Mouse (Mus musculus): ENCODE measurements around the gene Gm32717.
"Not testable (repeated sequence)": the region's sequence is repeated elsewhere in the genome, so short reads cannot be mapped to it uniquely, and the experiment has no call there.

Gene Gm32717

DNA sequence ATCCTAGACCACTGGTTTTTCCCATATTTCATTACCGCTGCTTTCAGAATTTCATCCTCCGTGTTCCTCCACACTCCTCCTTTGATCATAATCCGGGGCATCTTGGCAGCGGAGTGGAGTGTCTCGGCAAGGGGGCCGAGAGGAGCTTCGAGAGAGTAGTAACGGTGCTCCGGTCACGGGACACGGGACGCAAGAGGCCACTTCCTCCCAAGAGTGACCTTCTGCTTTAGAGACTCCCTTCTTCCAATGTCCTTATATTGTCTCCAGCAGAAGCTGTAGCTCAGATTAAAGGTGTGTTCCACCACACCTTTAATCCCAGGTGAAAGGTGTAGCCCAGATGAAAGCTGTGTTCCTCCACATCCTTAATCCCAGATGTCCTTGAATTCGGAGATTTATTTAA, at the start of gene Gm32717:
Gene Gm32717, minus strand, starts transcription at position 101 of the 400 bp plus-strand sequence.
- not testable (repeated sequence) for DNase-seq (ENCODE audit: low read depth)

DNA sequence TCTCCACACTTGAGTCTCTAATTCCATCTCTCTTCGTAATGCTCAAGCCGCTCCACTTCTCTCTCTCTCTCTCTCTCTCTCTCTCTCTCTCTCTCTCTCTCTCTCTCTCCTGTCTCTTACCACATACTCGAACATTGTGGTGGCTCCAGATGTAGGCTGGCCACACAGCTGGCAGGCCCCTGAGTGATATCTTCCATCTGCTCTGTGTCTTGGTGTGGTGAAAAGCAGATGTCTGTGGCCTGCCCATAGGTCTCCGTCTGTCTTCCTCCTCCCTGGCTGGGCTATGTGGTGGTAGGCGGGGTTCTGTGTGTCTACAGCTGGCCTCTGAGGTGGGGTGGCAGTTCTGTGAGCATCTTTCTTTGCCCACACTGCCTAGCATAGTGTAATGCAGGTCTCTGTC, 42.4 kb upstream of the Gm32717 start:
- not testable (repeated sequence) for DNase-seq (ENCODE audit: low read depth)

DNA sequence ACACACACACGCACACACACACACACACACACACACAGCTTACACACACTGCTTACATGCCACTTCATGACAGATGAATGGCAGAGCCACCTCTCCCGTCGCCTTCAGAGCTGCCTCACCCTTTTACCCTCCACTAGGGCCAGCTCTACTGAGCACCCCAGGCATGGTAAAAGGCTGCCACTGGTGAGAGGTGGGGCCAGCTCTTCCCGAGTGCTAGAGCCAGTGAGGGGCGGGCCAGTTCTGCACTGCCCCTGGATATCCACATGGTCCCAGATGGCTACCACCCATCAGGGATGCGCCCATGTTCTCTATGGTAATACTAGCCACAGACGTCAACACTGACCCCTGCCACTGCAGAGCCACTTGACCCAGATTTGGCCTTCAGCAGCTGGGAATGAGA, 42.0 kb upstream of the Gm32717 start:
- DNase-seq (ENCODE audit: low read depth): not testable (repeated sequence)

DNA sequence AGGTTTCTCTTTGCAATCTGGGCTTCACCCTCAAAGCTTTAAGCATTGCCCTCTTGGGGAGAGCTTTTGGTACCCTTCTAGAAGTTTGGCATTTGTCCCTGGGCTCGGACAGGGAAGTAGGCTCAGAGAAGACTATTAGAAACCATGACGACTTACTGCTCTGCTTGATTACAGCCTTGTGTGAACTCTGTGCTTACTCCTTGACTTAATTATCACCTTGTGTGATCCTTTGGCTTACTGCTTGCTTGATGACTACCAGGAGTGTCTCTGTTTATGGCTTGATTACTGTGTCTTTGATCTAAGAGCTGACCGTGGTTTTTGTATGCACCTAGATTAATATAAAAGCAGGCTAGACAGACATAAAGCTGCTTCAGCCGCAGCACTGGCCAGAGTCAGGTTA, 37.5 kb upstream of the Gm32717 start:
- not testable (repeated sequence) for DNase-seq (ENCODE audit: low read depth)

DNA sequence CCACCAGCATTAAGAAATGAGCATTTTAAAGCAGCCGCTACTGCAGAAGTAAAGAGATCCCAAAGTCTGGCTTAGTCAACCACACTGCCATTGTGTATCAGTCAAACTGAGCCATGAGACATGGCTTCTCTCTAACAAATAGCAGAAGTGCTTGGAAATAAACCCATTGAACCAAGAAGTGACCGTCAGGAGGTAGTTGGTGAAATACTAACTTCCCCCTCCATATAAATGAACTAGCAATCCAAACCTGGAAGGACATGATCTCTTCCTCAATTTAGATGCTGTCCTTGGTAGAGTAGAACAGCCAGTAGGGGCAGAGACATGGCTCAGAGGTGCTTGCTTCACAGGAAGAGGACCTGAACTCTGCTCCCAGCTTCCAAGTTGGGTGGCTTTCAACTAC, 30.8 kb upstream of the Gm32717 start:
- not testable (repeated sequence) for DNase-seq (ENCODE audit: low read depth)

DNA sequence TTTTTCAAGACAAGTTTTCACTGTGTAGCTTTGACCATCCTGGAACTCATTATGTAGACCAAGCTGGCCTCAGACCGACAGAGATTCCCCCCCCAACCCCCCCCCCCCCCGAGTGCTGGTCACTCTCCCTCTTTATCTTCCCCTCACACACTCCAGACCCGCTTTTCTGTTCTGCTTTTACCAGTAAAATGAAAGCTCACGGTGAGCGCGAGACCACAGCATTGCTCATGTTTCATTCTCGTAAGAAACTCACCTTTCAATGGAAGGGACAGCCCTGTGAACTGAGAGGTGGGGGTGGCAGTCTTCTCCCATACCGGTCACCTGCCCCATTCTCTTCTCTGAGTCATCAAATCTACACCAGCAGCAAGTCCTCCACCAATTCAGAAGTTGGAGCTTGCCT, 28.2 kb upstream of the Gm32717 start:
- DNase-seq (ENCODE audit: low read depth): not testable (repeated sequence)

DNA sequence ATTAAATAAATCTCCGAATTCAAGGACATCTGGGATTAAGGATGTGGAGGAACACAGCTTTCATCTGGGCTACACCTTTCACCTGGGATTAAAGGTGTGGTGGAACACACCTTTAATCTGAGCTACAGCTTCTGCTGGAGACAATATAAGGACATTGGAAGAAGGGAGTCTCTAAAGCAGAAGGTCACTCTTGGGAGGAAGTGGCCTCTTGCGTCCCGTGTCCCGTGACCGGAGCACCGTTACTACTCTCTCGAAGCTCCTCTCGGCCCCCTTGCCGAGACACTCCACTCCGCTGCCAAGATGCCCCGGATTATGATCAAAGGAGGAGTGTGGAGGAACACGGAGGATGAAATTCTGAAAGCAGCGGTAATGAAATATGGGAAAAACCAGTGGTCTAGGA, 17.8 kb upstream of the Gm32717 start, which contains the start of gene Gm32802:
Gene Gm32802, plus strand, starts transcription at position 301 of the 400 bp plus-strand sequence.
- DNase-seq (ENCODE audit: low read depth): not testable (repeated sequence)

DNA sequence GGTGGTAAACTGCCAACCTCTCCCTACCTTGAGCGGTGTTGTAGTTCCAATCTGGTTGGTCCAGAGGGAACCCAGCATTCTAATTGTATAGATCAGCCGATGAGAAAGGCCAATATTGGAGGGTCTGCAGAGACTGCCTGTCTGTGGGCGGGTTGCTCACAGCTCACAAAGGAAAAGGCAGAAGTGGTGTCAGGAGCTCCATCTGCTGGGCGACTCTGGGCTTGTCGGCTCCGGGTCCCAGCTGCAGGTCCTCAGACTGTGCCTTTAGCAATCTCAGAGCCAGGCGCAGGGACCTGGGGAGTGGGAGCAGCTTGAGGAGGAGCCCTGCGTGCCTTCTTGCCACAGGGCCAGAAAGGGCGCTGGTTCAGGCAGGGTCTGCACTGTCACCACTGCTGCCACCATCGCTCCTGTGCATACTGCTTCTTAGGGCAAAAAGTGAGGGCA, 10.3 kb upstream of the Gm32717 start:
- no peak for DNase-seq (ENCODE audit: low read depth)

DNA sequence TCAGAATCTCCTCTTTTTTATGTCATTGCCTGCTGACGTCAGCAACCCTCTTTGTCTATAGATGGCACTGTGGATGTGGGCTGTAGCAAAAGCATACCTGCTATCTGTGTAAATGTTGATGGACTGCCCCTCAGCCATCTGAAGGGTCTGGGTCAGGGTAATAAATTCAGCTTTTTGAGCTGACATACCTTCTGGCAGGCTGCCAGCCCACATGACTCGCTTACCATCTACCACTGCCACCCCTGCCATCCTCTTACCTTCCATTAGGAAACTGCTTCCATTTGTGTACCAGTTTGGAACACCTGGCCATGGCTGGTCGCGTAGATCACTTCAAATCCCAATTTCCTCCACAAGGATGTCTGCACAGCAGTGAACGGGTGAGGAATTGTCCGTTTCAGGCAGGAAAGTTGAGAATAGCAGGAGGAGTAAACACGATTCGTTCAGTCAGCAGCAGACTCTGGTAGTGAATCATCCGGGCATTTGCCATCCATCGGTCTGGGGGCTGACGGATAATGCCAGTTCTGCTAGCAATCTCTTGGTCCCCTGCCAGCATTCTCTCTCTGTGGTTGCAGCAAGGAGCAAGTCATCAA, 8.5 kb upstream of the Gm32717 start:
- not testable (repeated sequence) for DNase-seq (ENCODE audit: low read depth)

DNA sequence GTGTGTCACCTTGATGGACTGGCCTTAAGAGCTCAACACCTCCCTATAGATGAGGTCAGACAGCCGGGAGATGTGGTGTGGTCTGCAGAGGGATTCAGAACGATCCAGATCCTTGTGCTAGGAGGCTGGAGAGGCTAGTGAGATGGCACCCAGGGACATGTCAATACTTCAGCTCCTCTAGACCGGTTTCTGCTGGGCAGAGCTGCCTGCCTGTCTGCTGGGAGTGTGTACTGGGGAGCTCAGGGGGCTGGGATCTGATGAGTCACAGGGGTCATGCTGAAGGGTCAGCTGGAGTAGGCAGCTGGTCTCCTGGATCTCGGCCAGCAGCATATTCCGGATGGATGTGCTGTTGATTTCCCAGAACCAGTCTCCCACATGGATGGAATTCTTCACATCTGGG, 8.0 kb downstream of the Gm32717 start:
- DNase-seq (ENCODE audit: low read depth): not testable (repeated sequence)

DNA sequence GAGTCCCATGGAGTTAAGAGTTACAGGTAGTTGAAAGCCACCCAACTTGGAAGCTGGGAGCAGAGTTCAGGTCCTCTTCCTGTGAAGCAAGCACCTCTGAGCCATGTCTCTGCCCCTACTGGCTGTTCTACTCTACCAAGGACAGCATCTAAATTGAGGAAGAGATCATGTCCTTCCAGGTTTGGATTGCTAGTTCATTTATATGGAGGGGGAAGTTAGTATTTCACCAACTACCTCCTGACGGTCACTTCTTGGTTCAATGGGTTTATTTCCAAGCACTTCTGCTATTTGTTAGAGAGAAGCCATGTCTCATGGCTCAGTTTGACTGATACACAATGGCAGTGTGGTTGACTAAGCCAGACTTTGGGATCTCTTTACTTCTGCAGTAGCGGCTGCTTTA, 13.0 kb downstream of the Gm32717 start:
- not testable (repeated sequence) for DNase-seq (ENCODE audit: low read depth)

DNA sequence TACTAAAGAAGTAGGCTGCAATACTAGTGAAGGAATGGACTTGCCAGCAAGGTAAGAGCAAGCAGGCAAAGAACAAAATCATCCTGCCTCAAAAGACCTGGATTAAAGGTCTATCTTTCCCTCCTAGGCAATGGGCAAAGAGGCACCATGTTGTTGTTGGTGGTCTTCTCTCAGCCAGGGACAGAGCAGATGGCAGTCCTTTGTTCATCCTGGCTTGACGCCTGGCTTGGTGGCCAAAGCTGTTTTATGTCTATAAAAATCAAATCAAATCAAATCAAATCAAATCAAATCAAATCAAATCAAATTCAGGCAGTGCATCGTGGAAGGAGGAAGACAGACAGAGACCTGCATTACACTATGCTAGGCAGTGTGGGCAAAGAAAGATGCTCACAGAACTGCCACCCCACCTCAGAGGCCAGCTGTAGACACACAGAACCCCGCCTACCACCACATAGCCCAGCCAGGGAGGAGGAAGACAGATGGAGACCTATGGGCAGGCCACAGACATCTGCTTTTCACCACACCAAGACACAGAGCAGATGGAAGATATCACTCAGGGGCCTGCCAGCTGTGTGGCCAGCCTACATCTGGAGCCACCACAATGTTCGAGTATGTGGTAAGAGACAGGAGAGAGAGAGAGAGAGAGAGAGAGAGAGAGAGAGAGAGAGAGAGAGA, 24.7 kb downstream of the Gm32717 start:
- DNase-seq (ENCODE audit: low read depth): not testable (repeated sequence)

DNA sequence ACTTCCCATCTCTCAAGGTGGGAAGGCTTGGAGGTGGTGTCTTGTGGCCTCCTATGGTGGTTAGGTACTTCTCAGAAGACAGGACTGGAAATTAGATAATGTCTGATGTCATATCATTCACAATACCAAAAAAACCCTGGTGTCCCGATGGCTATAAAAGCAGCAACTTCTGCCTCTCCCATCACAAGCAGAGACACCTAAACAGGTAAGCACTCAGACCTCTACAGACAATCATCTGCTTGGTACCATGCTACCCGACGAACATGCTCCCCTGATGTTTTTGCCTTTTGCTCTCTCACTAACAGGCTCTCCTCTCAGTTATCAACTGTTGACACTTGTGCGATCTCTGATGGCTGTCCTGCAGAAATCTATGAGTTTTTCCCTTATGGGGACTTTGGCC, 35.9 kb downstream of the Gm32717 start, which contains the start of gene Il22:
Gene Il22, plus strand, starts transcription at position 301 of the 400 bp plus-strand sequence.
- DNase-seq (ENCODE audit: low read depth): no peak

DNA sequence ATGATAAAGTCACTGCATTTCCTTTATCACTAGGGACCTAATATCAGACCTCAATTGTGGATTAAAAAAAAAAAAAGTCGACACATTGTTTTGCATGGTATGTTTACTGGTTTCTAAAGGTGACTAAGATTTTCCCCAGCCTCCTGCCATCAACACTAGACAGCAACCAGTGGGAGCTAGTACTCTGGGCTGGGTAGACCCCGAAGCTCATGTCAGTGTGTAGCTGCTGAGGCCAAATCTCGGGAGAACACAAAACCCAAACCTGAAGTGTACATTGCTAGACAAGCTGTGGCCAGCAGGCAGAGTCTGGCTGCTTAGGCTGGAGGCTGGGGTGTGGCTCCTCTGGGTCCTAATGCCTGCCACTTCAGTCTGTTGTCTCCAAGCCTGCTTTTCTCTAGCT, 45.4 kb downstream of the Gm32717 start:
- not testable (repeated sequence) for DNase-seq (ENCODE audit: low read depth)
